Mouse (Mus musculus): Measurements from ENCODE around the gene Bysl. TPM values are rescaled to one million over a fixed set of nuclear protein-coding genes. Genes with fewer than 3 reads are reported as not detected.

Bysl gene
- polyA plus RNA-seq, 2 experiments = 12.5 to 13.3 TPM

DNA sequence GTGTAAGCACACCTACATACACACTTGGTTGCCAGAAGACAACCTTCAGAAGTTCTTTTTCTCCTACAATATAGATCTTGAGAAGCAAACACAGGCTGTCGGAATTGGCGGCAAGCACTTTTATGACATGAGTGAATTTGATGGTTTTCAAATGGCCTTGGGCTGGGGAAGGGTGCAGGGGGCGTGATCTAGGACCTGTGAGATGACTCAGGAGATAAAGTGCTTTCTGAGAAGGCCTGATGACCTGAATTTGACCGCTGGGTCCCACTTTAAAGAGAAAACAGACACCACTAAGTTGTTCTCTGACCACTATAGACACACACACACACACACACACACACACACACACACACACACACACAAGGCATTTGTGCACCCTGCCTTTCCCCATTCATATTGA, 30.3 kb downstream of the Bysl start:
- H3K9me3 ChIP-seq (ENCODE audit: control insufficient read depth, low read length) = no peaks in the 10 kb centered on the region
- H3K4me3 ChIP-seq (ENCODE audit: insufficient read depth in 1 of 2, low read depth in 2 of 2, low read length in 2 of 2) = no peak overlapping the region
- no peak for ATAC-seq (ENCODE audit: insufficient read depth)
- TF ChIP-seq CTCF (IDR thresholded peaks at IDR 0.05; ENCODE audit: low read depth) = no peak
- WGBS (ENCODE audit: insufficient replicate concordance) = 86% methylated on average over 4 of the region's 4 CpGs
- no peaks in the 10 kb centered on the region for H3K36me3 ChIP-seq (replicated peaks; ENCODE audit: control insufficient read depth, insufficient read depth, low read depth)
- no peak for DNase-seq (ENCODE audit: low read depth in 3 of 3, low spot score in 3 of 3)
- H3K27me3 ChIP-seq (ENCODE audit: control insufficient read depth, insufficient read depth, low read length) = no peaks in the 10 kb centered on the region
- peaks cover 16% of the 10 kb centered on the region in 2 experiments for H3K4me1 ChIP-seq (replicated peaks; ENCODE audit: control insufficient read depth in 2 of 2, insufficient read depth in 2 of 2, low read length in 1 of 2)
- no peak overlapping the region for H3K9ac ChIP-seq (replicated peaks)
- no peak overlapping the region for H3K4me2 ChIP-seq (ENCODE audit: low read depth)
- H3K27ac ChIP-seq = no peak overlapping the region

DNA sequence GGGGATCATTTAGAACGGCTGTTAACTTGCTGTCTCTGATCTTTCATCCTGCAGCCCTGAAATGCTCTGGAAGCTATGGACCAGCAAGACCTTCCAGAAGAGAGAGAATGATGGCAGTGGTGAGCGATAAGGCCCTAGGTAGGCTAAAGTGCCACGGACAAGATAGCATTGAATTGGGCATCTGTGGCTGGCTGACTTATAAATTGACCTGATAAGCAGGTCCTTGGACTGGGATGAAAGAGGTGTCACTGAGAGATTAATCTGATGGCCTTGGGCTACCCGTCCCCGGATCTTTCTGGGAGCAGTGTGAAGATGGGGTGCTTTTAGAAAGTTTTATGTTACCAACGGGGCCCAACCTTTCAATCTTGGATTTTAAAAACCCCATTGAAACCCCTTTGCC, 32.6 kb downstream of the Bysl start:
- peak; percentile 90 for ATAC-seq (ENCODE audit: insufficient read depth)
- Histone ChIP-seq H3K4me3 (ENCODE audit: insufficient read depth in 1 of 2, low read depth in 2 of 2, low read length in 2 of 2) (no peak overlapping the region), H3K27ac (peak overlapping the region; percentile 74), H3K4me1 (replicated peaks; ENCODE audit: control insufficient read depth in 2 of 2, insufficient read depth in 2 of 2, low read length in 1 of 2) (peaks cover 15 to 16% of the 10 kb centered on the region in 2 experiments), H3K9ac (replicated peaks) (no peak overlapping the region), H3K27me3 (ENCODE audit: control insufficient read depth, insufficient read depth, low read length) (no peaks in the 10 kb centered on the region), H3K9me3 (ENCODE audit: control insufficient read depth, low read length) (no peaks in the 10 kb centered on the region), H3K36me3 (replicated peaks; ENCODE audit: control insufficient read depth, insufficient read depth, low read depth) (no peaks in the 10 kb centered on the region), H3K4me2 (ENCODE audit: low read depth) (peak overlapping the region; percentile 30)
- TF ChIP-seq CTCF (IDR thresholded peaks at IDR 0.05; ENCODE audit: low read depth) = no peak
- peak; percentile 94 for TF ChIP-seq EP300 (IDR thresholded peaks at IDR 0.05; ENCODE audit: low read depth)
- 33% methylated on average over 6 of the region's 6 CpGs for WGBS (ENCODE audit: insufficient replicate concordance)
- peak; percentile 70 to 83 (median 80) for DNase-seq (ENCODE audit: low read depth in 3 of 3, low spot score in 3 of 3)

DNA sequence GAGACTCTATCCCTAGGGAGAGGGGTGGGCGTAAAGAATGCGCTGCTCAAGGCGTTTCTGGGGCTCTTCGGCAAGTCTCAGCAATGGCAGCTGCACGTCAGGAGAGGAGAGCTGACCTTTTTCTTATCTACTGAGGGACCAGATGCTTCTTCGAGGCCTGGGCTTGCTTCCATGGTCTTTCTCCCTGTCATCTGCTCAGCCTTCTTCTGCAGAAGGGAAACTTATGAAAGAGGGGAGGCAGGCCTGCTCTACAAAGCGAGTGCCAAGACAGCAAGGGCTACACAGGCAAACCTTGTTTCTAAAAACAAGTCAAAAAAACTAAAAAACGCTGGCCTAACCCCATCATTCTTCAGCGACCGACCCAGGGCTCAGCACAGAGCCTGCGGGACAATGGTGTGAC, 36.5 kb downstream of the Bysl start:
- no peak overlapping the region for H3K27ac ChIP-seq
- WGBS (ENCODE audit: insufficient replicate concordance) = 68% methylated on average over 11 of the region's 11 CpGs
- DNase-seq (ENCODE audit: low read depth in 3 of 3, low spot score in 3 of 3) = no peak
- ATAC-seq (ENCODE audit: insufficient read depth) = no peak
- H3K4me2 ChIP-seq (ENCODE audit: low read depth) = no peak overlapping the region
- H3K9me3 ChIP-seq (ENCODE audit: control insufficient read depth, low read length) = no peaks in the 10 kb centered on the region
- H3K9ac ChIP-seq (replicated peaks) = no peak overlapping the region; the same call in 1 of the 2 replicates
- H3K36me3 ChIP-seq (replicated peaks; ENCODE audit: control insufficient read depth, insufficient read depth, low read depth) = no peaks in the 10 kb centered on the region
- H3K4me3 ChIP-seq (ENCODE audit: insufficient read depth in 1 of 2, low read depth in 2 of 2, low read length in 2 of 2) = no peak overlapping the region
- peaks cover 15 to 16% of the 10 kb centered on the region in 2 experiments for H3K4me1 ChIP-seq (replicated peaks; ENCODE audit: control insufficient read depth in 2 of 2, insufficient read depth in 2 of 2, low read length in 1 of 2)
- no peak for TF ChIP-seq EP300 (IDR thresholded peaks at IDR 0.05; ENCODE audit: low read depth)
- no peak for TF ChIP-seq CTCF (IDR thresholded peaks at IDR 0.05; ENCODE audit: low read depth)
- H3K27me3 ChIP-seq (ENCODE audit: control insufficient read depth, insufficient read depth, low read length) = no peaks in the 10 kb centered on the region

DNA sequence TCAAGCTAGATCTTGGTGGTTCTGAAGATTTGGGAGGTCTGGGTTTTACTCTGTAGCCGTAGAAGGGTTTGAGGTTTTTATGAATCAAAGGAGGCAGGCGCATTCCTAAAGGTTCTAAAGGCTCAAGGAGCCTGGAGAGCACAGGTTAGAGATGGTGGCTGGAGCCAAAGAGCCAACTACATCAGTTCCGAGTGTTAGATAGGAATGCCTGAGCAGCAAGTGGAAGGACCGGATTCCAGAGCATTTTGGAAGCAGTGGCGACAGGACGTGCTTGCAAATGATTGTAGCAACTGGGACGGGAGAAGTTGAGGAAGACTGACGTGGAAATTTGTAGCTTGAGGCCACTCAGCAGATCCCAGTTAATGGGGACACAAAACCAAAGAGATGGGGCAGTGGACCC, 37.3 kb downstream of the Bysl start:
- Histone ChIP-seq H3K9me3 (ENCODE audit: control insufficient read depth, low read length) (no peaks in the 10 kb centered on the region), H3K36me3 (replicated peaks; ENCODE audit: control insufficient read depth, insufficient read depth, low read depth) (no peaks in the 10 kb centered on the region), H3K4me1 (replicated peaks; ENCODE audit: control insufficient read depth in 2 of 2, insufficient read depth in 2 of 2, low read length in 1 of 2) (peaks cover 16 to 20% of the 10 kb centered on the region in 2 experiments), H3K27me3 (ENCODE audit: control insufficient read depth, insufficient read depth, low read length) (no peaks in the 10 kb centered on the region), H3K27ac (no peak overlapping the region), H3K4me3 (ENCODE audit: insufficient read depth in 1 of 2, low read depth in 2 of 2, low read length in 2 of 2) (no peak overlapping the region), H3K9ac (replicated peaks) (no peak overlapping the region), H3K4me2 (ENCODE audit: low read depth) (no peak overlapping the region)
- DNase-seq (ENCODE audit: low read depth in 3 of 3, low spot score in 3 of 3) (no peak), ATAC-seq (ENCODE audit: insufficient read depth) (no peak)
- WGBS (ENCODE audit: insufficient replicate concordance) = 77% methylated on average over 8 of the region's 8 CpGs
- no peak for TF ChIP-seq EP300 (IDR thresholded peaks at IDR 0.05; ENCODE audit: low read depth)
- no peak for TF ChIP-seq CTCF (IDR thresholded peaks at IDR 0.05; ENCODE audit: low read depth)

DNA sequence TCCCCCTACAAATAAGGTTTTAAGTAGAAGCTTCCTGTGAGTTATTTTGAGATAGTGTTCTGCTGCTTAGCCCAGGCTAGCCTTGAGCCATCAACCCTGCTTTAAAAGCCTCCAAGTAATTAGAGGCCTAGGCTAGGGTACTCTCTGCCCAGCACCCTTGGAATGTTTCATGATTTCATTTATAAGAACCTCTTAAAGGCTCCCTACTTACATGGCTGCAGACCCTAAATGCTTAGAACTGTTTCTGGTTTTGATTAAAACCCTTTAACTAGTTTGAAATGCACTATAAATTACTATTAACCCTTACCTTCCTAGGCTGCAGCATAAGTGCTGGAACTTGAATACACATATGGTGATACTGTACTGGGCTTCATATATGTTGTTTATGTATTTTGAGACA, 38.9 kb downstream of the Bysl start:
- H3K4me3 ChIP-seq (ENCODE audit: insufficient read depth in 1 of 2, low read depth in 2 of 2, low read length in 2 of 2) = no peak overlapping the region
- no peaks in the 10 kb centered on the region for H3K9me3 ChIP-seq (ENCODE audit: control insufficient read depth, low read length)
- no peak for ATAC-seq (ENCODE audit: insufficient read depth)
- peaks cover 17 to 23% of the 10 kb centered on the region in 2 experiments for H3K4me1 ChIP-seq (replicated peaks; ENCODE audit: control insufficient read depth in 2 of 2, insufficient read depth in 2 of 2, low read length in 1 of 2)
- DNase-seq (ENCODE audit: low read depth in 3 of 3, low spot score in 3 of 3) = no peak
- H3K9ac ChIP-seq (replicated peaks) = no peak overlapping the region
- no peaks in the 10 kb centered on the region for H3K36me3 ChIP-seq (replicated peaks; ENCODE audit: control insufficient read depth, insufficient read depth, low read depth)
- H3K27ac ChIP-seq = no peak overlapping the region
- no peak for TF ChIP-seq EP300 (IDR thresholded peaks at IDR 0.05; ENCODE audit: low read depth)
- no peak for TF ChIP-seq CTCF (IDR thresholded peaks at IDR 0.05; ENCODE audit: low read depth)
- H3K4me2 ChIP-seq (ENCODE audit: low read depth) = no peak overlapping the region
- no peaks in the 10 kb centered on the region for H3K27me3 ChIP-seq (ENCODE audit: control insufficient read depth, insufficient read depth, low read length)

All from liver, embryonic 14.5 days (tissue).